Comparison of ENCODE assay signal across 21 mouse cellular contexts in the genomic region with DNA sequence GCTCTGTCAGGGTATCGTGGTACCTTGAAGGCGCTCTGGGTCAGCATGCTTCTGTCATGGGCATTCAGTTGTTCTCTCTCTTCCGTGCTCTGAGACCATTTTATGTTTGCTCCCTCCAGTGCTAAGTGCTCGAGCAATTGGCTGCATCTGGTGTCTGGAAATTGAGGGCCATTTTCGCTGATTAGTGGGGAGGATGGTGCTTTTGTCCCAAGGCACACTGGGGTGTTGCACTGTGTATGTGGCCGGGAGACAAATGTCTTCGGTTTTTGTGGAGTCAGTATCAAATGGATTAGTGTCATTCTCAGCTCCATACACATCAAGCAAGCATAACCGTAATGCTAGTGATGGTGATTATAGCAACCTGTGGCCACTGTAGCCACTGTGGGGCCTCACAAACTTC.
"Had no signal": no experiment of that assay in that cellular context is flagged by ENCODE, and none has a peak within 500 bp of the region (broad histone marks: within the 10 kb centered on the region; RNA-seq: fewer than 3 reads in every experiment).

No protein-coding gene starts in this region.

- H3K4me2 ChIP-seq: lung, embryonic 14.5 days; midbrain, embryonic 12.5 days; neural tube, embryonic 12.5 days; neural tube, embryonic 15.5 days; stomach, embryonic 15.5 days had no signal

- H3K4me3 ChIP-seq: midbrain, embryonic 10.5 days; midbrain, embryonic 12.5 days; myocyte; neural tube, embryonic 12.5 days; neural tube, embryonic 15.5 days; stomach, embryonic 15.5 days had no signal

- H3K27me3 ChIP-seq: midbrain, embryonic 12.5 days; neural tube, embryonic 12.5 days; neural tube, embryonic 15.5 days; stomach, embryonic 15.5 days had no signal

- H3K9me3 ChIP-seq: midbrain, embryonic 10.5 days; midbrain, embryonic 12.5 days; neural tube, embryonic 12.5 days; neural tube, embryonic 15.5 days; stomach, embryonic 15.5 days had no signal

- H3K9ac ChIP-seq: lung, embryonic 14.5 days; midbrain, embryonic 12.5 days; neural tube, embryonic 12.5 days; neural tube, embryonic 15.5 days; stomach, embryonic 15.5 days had no signal

- H3K36me3 ChIP-seq: midbrain, embryonic 10.5 days; midbrain, embryonic 12.5 days; neural tube, embryonic 12.5 days; neural tube, embryonic 15.5 days; stomach, embryonic 15.5 days had no signal

- ATAC-seq: midbrain, embryonic 16.5 days had no signal

- DNase-seq: lung, adult 18-20 months; lung, embryonic 14.5 days; lung, postnatal 10 days; lung, postnatal 4 days; midbrain, embryonic 14.5 days; retina, postnatal 1 day; right cerebral cortex, adult 18-20 months; right cerebral cortex, postnatal 25 days; right cerebral cortex, postnatal 4 days; spleen, adult 18-20 months; thymus, adult 2 months; thymus, postnatal 25 days; thymus, postnatal 4 days had no signal

- H3K27ac ChIP-seq: midbrain, embryonic 10.5 days; midbrain, embryonic 12.5 days; neural tube, embryonic 12.5 days; stomach, embryonic 15.5 days; stomach, postnatal 0 days had no signal

- H3K4me1 ChIP-seq: neural tube, embryonic 12.5 days; stomach, embryonic 15.5 days had no signal
